Mouse (Mus musculus) effector memory CD4-positive, alpha-beta T cell, adult 7 months (primary cell): ENCODE measurements around the gene BB287469. TPM values are rescaled to one million over a fixed set of nuclear protein-coding genes. Genes with fewer than 3 reads are reported as not detected.

Experiments used
- polyA plus RNA-seq: library from polyadenylated mRNA; unstranded; fragments of 100-300 nt; shearing (Covaris generic); gene quantifications from one replicate; pipeline ENCODE4 v1.2.1, GENCODE M21; 2017

Gene BB287469
- 1.1 TPM for polyA plus RNA-seq

DNA sequence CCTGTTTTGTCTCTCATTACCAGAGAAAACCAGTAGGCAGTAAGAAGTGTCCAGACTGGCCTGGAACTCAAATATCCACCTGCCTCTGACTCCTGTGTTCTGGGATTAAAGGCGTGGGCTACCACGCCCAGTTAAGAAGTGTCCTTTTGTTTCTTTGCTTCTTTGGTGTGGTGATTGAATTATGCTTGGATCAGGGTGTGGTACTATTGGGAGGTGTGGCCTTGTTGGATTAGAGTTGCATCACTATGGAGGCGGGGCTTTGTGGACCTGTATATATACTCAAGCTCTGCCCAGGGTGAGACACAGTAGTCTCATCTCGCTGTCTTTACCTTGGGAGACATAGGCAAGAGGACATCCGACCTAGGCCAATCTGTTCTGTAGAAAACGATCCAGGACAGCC, at the start of gene BB287469:
TSS of gene BB287469 (plus strand) at position 301 of the 400 bp plus-strand sequence.

DNA sequence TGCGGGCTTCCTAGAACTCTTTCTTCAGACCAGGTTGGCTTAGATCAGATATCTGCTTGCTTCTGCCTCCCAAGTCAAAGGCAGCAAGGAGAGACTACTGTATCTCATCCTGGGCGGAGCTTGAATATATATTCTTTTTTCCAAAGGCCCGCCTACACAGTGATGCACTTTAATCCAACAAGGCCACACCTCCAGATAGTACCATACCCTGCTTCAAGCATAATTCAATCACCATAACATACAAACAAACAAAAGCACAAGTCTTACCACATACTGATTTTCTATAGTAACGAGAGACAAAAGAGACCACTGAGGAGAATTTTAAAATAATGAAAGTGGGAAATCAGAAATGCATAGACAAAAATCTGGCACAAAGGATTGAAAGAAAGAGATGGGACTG, 40.7 kb upstream of the BB287469 start, which contains the start of gene Gm21319:
TSS of gene Gm21319 (minus strand) at position 101 of the 400 bp plus-strand sequence.

DNA sequence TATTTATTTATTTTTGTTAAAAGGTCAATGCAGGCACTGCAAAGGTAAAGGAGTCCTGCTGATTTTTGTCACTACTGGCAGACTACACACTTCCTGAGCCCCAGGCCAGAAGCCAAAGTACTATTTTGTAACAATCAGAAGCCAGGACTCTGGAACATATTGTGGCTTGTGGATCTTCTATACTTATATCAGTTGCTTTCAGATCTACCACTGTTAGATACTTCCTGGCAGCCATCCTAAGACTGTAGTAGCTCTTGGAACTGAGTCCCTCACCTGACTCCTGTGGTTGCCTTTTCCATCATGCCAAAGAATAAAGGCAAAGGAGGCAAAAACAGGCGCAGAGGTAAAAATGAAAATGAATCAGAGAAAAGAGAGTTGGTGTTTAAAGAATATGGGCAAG, 21.2 kb upstream of the BB287469 start, which contains the start of gene Gm21936:
TSS of gene Gm21936 (plus strand) at position 301 of the 400 bp plus-strand sequence.

DNA sequence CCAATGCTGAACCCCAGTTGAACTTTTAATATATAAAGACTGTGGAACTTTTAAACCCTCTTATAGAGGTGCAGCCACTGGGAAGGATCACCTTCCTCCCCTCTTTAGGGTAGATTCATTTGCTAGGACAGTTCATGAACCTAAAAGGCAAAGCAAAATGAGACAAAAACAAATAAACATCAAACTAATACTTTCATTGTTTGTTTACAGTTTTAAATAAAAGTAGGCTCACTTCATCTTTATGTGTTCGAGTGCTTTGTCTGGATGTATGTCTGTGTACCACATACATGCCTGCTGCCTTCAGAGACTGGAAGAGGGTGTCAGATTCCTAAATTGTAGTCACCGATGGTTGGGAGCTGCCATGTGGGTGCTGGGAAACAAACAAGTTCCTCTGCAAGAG, 25.9 kb downstream of the BB287469 start, which contains the start of gene Gm2001:
TSS of gene Gm2001 (minus strand) at position 101 of the 400 bp plus-strand sequence.

Other genes with a start within 250 kb of the BB287469 start
- not detected for gene Oog1, start 213.9 kb upstream of the BB287469 start, polyA plus RNA-seq
- gene Gm4027, start 197.7 kb upstream of the BB287469 start, polyA plus RNA-seq: not detected
- gene Gm16381, start 172.0 kb upstream of the BB287469 start, polyA plus RNA-seq: 0.95 TPM
- gene Gm21319, start 40.8 kb upstream of the BB287469 start, polyA plus RNA-seq: not detected
- 1.2 TPM for gene Gm21936, start 21.1 kb upstream of the BB287469 start, polyA plus RNA-seq
- 0.95 TPM for gene Gm2001, start 25.8 kb downstream of the BB287469 start, polyA plus RNA-seq
- not detected for gene Gm2016, start 57.5 kb downstream of the BB287469 start, polyA plus RNA-seq
- gene Gm2022, start 78.8 kb downstream of the BB287469 start, polyA plus RNA-seq: not detected
- not detected for gene Gm2035, start 103.3 kb downstream of the BB287469 start, polyA plus RNA-seq
- gene Gm2042, start 137.5 kb downstream of the BB287469 start, polyA plus RNA-seq: not detected
- gene Gm2075, start 195.3 kb downstream of the BB287469 start, polyA plus RNA-seq: not detected
- gene Gm6803, start 202.2 kb downstream of the BB287469 start, polyA plus RNA-seq: not detected
- gene Gm2056, start 210.4 kb downstream of the BB287469 start, polyA plus RNA-seq: not detected